Mouse (Mus musculus) adrenal gland, postnatal 36 days (tissue): ENCODE results near the gene Aqp12. TPM values are rescaled to one million over a fixed set of nuclear protein-coding genes. Genes with fewer than 3 reads are reported as not detected.

ENCODE experiments used
- DNase-seq, 2 experiments: peaks; one replicate each; pipeline ENCODE4 v3.0.0; 2021; ENCODE audit warnings: mixed read lengths in 1 of 2
- total RNA-seq, 2 experiments: library from RNA; stranded (reverse); gene quantifications; 2 replicates each; pipeline ENCODE4 v1.2.3; 2021

Aqp12 gene
- total RNA-seq, 2 experiments from 2014 or later, result not detected

DNA sequence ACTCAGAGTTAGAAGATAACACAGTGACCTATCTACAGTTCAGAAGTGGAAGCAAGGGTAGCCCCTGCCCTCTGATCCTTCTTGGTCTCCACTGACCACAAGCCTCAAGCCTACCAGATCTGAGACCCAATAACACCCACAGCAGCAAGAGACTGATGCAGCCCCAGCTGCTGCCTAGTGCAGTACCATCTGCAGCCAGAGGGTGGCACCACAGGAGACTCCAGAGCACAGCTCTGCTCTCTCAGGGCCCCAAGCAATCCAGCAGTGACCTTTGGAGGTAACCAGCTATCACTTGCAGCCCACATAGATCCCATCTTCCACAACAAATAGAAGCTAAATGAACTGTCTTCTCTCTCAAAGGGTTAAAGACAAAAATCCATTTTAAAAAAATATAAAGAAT lies 8.3 kb downstream of the Aqp12 start:
- peak; percentile 87 to 92 for DNase-seq

DNA sequence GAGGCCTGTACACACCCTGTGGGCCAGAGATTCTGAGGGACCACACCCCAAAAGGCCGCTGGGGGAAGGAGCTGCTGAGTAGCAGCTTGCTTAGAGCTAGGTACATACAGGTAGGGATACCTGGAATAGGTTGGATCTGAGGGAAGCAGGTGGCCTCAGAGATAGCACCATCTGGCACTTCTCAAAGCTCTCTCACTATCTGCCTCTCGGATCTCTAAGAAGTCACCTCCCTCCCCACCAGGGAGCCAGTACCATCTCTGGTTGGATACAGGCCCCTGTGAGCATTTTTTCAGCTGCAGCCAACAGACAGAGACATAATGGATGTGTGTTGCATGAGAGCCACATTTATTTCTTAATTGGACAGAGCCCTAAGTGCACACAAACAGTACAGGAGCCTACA lies 9.0 kb downstream of the Aqp12 start:
- no peak for DNase-seq

- DNase-seq, result no peak
Measured at GRCm38 (mm10) chr1:93018716-93019115, 12.6 kb downstream of the Aqp12 start.

GRCm38 (mm10) chr1:93020602-93021001 lies 14.5 kb downstream of the Aqp12 start:
- no peak for DNase-seq

DNA sequence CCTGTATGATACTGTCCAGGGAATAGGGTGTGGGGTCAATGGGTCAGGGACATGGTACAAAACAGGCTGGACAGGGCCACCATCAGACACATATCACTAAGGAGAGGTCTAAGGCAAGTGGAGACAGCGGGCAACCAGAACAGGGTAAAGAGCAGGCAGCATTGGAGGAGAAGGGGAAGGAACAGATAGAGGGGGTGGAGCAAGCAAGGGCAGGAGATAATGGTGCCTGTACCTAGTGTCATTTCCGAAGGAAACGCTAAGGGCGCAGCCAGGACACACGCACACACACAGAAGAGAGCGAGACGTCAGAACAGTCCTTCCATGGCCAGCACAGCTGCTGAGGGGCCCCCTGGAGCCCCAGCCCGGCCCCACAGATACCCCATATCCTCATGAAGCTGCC lies 20.5 kb downstream of the Aqp12 start:
- no peak for DNase-seq

GRCm38 (mm10) chr1:93029387-93029786 lies 23.3 kb downstream of the Aqp12 start:
- no peak for DNase-seq

- no peak for DNase-seq
Measured at GRCm38 (mm10) chr1:93030060-93030459, 23.9 kb downstream of the Aqp12 start.

GRCm38 (mm10) chr1:93031199-93031598 lies 25.1 kb downstream of the Aqp12 start:
- no peak for DNase-seq

DNA sequence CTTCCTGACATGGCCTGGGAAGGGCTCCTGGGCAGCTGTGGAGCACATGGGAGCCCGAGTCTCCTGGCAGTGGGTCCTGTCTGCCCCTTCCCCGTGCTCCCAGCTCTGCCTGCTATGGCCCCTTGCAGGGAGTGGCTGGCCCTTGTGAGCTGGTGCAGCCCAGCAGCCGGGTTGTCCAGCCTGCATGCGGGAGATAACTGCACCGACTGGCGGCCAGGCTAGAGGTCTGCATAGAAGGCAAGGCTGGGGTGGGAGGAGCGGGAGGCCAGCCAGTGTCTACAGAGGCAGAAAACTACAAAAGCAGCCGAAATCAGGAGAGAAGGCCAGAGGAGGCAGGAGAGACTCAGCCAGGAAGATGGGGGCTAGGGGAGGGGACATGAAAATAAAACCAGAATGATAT lies 27.9 kb downstream of the Aqp12 start:
- no peak for DNase-seq

- no peak for DNase-seq
Measured at GRCm38 (mm10) chr1:93035981-93036380, 29.8 kb downstream of the Aqp12 start.

- no peak for DNase-seq
Measured at GRCm38 (mm10) chr1:93046153-93046789, 40.1 kb downstream of the Aqp12 start.

- DNase-seq, result no peak
Measured at GRCm38 (mm10) chr1:93050071-93050470, 43.9 kb downstream of the Aqp12 start.

DNA sequence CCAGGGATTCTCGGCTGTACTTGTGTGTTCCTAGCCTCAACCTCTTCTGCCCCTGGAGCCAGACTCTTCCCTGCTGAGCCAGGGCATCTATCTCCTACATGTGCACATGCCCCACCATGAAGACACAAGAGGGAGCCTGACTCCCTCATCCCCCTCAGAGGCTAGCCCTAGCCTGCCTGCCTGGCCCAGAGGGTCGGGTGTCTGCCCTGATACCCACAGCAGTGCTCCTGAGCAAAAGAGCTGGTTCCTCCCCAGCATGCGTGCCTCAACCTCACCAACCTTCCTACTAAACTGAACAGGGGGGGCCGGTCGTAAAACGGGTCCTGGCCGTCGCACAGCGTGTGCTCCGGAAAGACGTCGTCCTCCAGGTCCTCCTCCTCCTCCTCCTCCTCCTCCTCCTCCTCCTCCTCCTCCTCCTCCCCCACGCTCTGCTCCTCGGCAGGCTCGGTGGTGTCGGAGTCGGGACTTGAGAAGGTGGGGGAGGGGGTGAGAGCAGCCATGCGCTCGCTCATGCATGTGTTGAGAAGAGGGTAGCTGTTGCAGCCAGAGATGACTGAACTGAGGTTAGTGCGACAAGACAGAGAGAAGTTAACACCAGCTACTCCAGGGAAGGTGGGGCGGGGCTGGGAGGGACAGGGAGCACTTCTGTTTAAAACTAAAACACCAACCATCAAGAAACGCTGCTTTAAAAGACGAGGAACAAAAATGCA lies 45.1 kb downstream of the Aqp12 start:
- DNase-seq, result no peak

Other genes with a start within 250 kb of the Aqp12 start
- 10 to 100 TPM; 61.7 to 73.1 TPM for gene Gpc1, start 174.7 kb upstream of the Aqp12 start, total RNA-seq
- gene Ankmy1, start 103.4 kb upstream of the Aqp12 start, total RNA-seq, result 1 to 10 TPM in 1 of 2 experiments, under 1 TPM in 1; 0.93 to 1.0 TPM
- 10 to 100 TPM; 12.0 to 13.7 TPM for gene Dusp28, start 99.4 kb upstream of the Aqp12 start, total RNA-seq
- 10 to 100 TPM; 66.5 to 79.4 TPM for gene Rnpepl1, start 95.6 kb upstream of the Aqp12 start, total RNA-seq
- gene Capn10, start 72.0 kb upstream of the Aqp12 start, total RNA-seq, result 10 to 100 TPM; 16.0 to 16.7 TPM
- gene Gpr35, start 55.5 kb upstream of the Aqp12 start, total RNA-seq, result 1 to 10 TPM in 1 of 2 experiments, under 1 TPM in 1; 0.53 to 1.9 TPM
- gene Kif1a, start 95.6 kb downstream of the Aqp12 start, total RNA-seq, result 10 to 100 TPM; 20.7 to 27.9 TPM
- gene Agxt, start 128.9 kb downstream of the Aqp12 start, total RNA-seq, result not detected
- not detected for gene 2310007B03Rik, start 154.6 kb downstream of the Aqp12 start, total RNA-seq
- gene Crocc2, start 162.4 kb downstream of the Aqp12 start, total RNA-seq, result under 1 TPM in 1 of 2 experiments, not detected in 1; 0.03 TPM
- gene Sned1, start 229.5 kb downstream of the Aqp12 start, total RNA-seq, result 10 to 100 TPM; 15.5 to 18.3 TPM